Mouse (Mus musculus): ENCODE results near the gene Bloc1s3. TPM values are rescaled to one million over a fixed set of nuclear protein-coding genes. Genes with fewer than 3 reads are reported as not detected.
A peak's percentile ranks its signal among the peaks of the same experiment; 100 is the strongest.

The Bloc1s3 gene
- total and polyA plus RNA-seq, 3 experiments: 6.1 to 7.5 TPM; not detected in 1

DNA sequence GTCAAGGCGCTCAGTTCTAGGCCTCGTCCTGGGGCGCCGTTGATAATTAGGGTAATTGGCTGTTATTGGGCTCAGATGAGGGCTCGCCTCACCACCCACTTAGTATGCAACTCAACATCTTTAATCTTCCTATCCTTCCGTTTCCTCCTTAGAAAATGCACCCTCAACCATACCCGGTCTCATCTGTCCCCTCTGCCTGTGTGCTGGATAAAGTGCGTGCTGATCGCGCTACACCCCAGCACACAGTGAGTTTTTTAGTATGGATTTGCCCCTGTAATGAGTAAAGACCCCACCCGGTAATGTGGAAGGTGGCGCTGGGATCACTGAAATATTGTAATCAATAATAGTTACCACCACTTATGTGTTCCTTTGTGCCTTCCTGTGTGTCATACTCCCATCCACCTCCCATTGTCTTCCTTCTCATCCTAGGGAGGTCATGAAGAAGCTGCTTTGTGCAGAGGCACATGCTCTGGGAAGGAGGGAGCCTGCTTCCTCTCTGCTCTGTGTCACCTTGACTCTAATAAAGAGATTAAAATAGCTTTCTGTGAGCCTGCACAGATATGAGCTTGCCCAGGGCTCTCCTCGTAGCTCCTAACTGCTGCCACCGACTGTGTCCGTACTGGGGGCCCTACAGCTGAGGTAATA lies 879 bp upstream of the Bloc1s3 start:
- peak; percentile 64 for DNase-seq (ENCODE audit: low read depth, low spot score)
- Histone ChIP-seq H3K4me1 (ENCODE audit: control insufficient read depth in 1 of 2, insufficient read depth in 2 of 2, low read length in 2 of 2) (peaks cover 0 to 6% of the 10 kb centered on the region in 2 experiments; a peak in 2 of 4 replicates), H3K9me3 (replicated peaks; ENCODE audit: insufficient read depth, low read length) (no peaks in the 10 kb centered on the region), H3K79me2 (ENCODE audit: control insufficient read depth, insufficient read depth, low read length, poor library complexity) (peaks cover 21% of the 10 kb centered on the region), H3K27me3 (ENCODE audit: control insufficient read depth in 1 of 2, insufficient read depth in 2 of 2, low read length in 2 of 2) (no peaks in the 10 kb centered on the region), H3K9ac (ENCODE audit: control insufficient read depth, low read depth, low read length, poor library complexity, severe bottlenecking) (peak overlapping the region; percentile 95), H3K4me3 (ENCODE audit: control insufficient read depth in 1 of 2, insufficient read depth in 1 of 2, low read depth in 2 of 2, low read length in 2 of 2) (peak overlapping the region; percentile 86 to 94), H3K36me3 (ENCODE audit: control insufficient read depth in 1 of 2, insufficient read depth in 2 of 2, low read length in 2 of 2) (peaks cover 0 to 3% of the 10 kb centered on the region in 2 experiments; a peak in 1 of 4 replicates), H3K27ac (ENCODE audit: control insufficient read depth, low read depth, low read length) (peak overlapping the region; percentile 88)
- TF ChIP-seq MYB (IDR thresholded peaks at IDR 0.05; ENCODE audit: low read depth, low read length) (no peak), TAL1 (IDR thresholded peaks at IDR 0.05; ENCODE audit: low read length) (no peak), RCOR1 (IDR thresholded peaks at IDR 0.05; ENCODE audit: low read depth, low read length) (no peak), ETS1 (IDR thresholded peaks at IDR 0.05; ENCODE audit: low read depth, low read length) (no peak), POLR2AphosphoS5 (IDR thresholded peaks at IDR 0.05; ENCODE audit: borderline replicate concordance, low read depth, low read length) (no peak), POLR2A (IDR thresholded peaks at IDR 0.05; ENCODE audit: control insufficient read depth in 1 of 2, insufficient read depth in 1 of 2, low read depth in 1 of 2, low read length in 2 of 2, poor library complexity in 1 of 2) (no peak), ZKSCAN1 (IDR thresholded peaks at IDR 0.05; ENCODE audit: low read depth, low read length) (no peak), GABPA (IDR thresholded peaks at IDR 0.05; ENCODE audit: low read depth, low read length) (no peak), ZMIZ1 (IDR thresholded peaks at IDR 0.05; ENCODE audit: low read depth, low read length) (0 out of 2 replicates have a peak, but pooled peaks have one; percentile 20), POLR2AphosphoS2 (IDR thresholded peaks at IDR 0.05; ENCODE audit: low read length) (0 out of 2 replicates have a peak, but pooled peaks have one; percentile 10), NRF1 (IDR thresholded peaks at IDR 0.05; ENCODE audit: insufficient read depth, low read depth, low read length, poor library complexity, severe bottlenecking) (0 out of 2 replicates have a peak, but pooled peaks have one; percentile 12), MAFK (IDR thresholded peaks at IDR 0.05; ENCODE audit: borderline replicate concordance, low read depth, low read length) (no peak), SMC3 (IDR thresholded peaks at IDR 0.05; ENCODE audit: low read depth, low read length) (no peak), TCF12 (IDR thresholded peaks at IDR 0.05; ENCODE audit: low read depth, low read length) (no peak), UBTF (IDR thresholded peaks at IDR 0.05; ENCODE audit: borderline replicate concordance, insufficient read depth, low read depth, low read length) (no peak), CHD2 (IDR thresholded peaks at IDR 0.05; ENCODE audit: low read length) (no peak), USF1 (IDR thresholded peaks at IDR 0.05; ENCODE audit: low read depth, low read length) (no peak), CHD1 (IDR thresholded peaks at IDR 0.05; ENCODE audit: low read depth, low read length) (0 out of 2 replicates have a peak, but pooled peaks have one; percentile 61), ELF1 (IDR thresholded peaks at IDR 0.05; ENCODE audit: low read depth, low read length) (no peak), MAX (IDR thresholded peaks at IDR 0.05; ENCODE audit: low read length) (peak; percentile 70; the same call in 1 of the 2 replicates)
